13 mouse cellular contexts compared by ENCODE assay signal in genomic region chr17:44162514-44162913, GRCm38 (mm10). TPM values are rescaled to one million over a fixed set of nuclear protein-coding genes. Genes with fewer than 3 reads are reported as not detected.
A peak's percentile ranks its signal among the peaks of the same experiment; 100 is the strongest.
DNase-seq lines count a peak whose midpoint lies in the region; ATAC-seq lines count a peak whose summit lies in the region.
"Had no signal": no experiment of that assay in that cellular context is flagged by ENCODE, and none has a peak within 500 bp of the region (broad histone marks: within the 10 kb centered on the region; RNA-seq: fewer than 3 reads in every experiment).

No protein-coding gene starts in this region.

- peaks cover 14% of the 10 kb centered on the region for H3K4me1 ChIP-seq in embryonic facial prominence, embryonic 12.5 days
- H3K4me1 ChIP-seq in embryonic facial prominence, embryonic 10.5 days, result peaks cover 11% of the 10 kb centered on the region
- 0 out of 2 replicates have a peak, but pooled peaks cover 3% of the 10 kb centered on the region for H3K4me1 ChIP-seq in kidney, embryonic 14.5 days (ENCODE audit: control insufficient read depth, insufficient read depth, low read length)
- no peaks in the 10 kb centered on the region for H3K4me1 ChIP-seq in forebrain, embryonic 12.5 days

- DNase-seq in embryonic facial prominence, embryonic 10.5 days (ENCODE audit: low spot score), result no peak
- no peak for DNase-seq in kidney, adult 8-10 months
- peak; percentile 6 for DNase-seq in fibroblast of lung, adult 2 months (ENCODE audit: low read depth)
- peak; percentile 35 to 39 for DNase-seq in lung, postnatal 4 days
- no peak for DNase-seq in T-cell, adult 2 months (ENCODE audit: low spot score)
- DNase-seq: B cell, adult 2 months; cerebellum, adult 8-10 months; thymus, postnatal 14 days had no signal

- H3K36me3 ChIP-seq in embryonic facial prominence, embryonic 12.5 days, result no peaks in the 10 kb centered on the region
- H3K36me3 ChIP-seq in embryonic facial prominence, embryonic 10.5 days (replicated peaks), result no peaks in the 10 kb centered on the region
- H3K36me3 ChIP-seq in kidney, embryonic 14.5 days (ENCODE audit: control insufficient read depth, insufficient read depth, low read length), result no peaks in the 10 kb centered on the region
- H3K36me3 ChIP-seq in forebrain, embryonic 12.5 days (replicated peaks), result no peaks in the 10 kb centered on the region

- 29% methylated on average over 5 of the region's 5 CpGs for WGBS in embryonic facial prominence, embryonic 12.5 days
- WGBS in embryonic facial prominence, embryonic 10.5 days, result 45% methylated on average over 5 of the region's 5 CpGs
- WGBS in kidney, embryonic 14.5 days, result 24% methylated on average over 5 of the region's 5 CpGs
- 49% methylated on average over 5 of the region's 5 CpGs for WGBS in forebrain, embryonic 12.5 days

- H3K4me2 ChIP-seq in embryonic facial prominence, embryonic 12.5 days (replicated peaks), result peak overlapping the region; percentile 22; the same call in 1 of the 2 replicates
- peak overlapping the region; percentile 10; the same call in 1 of the 2 replicates for H3K4me2 ChIP-seq in kidney, embryonic 14.5 days (replicated peaks; ENCODE audit: low read depth, low read length)
- no peak overlapping the region for H3K4me2 ChIP-seq in forebrain, embryonic 12.5 days

- H3K9me3 ChIP-seq in embryonic facial prominence, embryonic 12.5 days, result no peaks in the 10 kb centered on the region
- no peaks in the 10 kb centered on the region for H3K9me3 ChIP-seq in embryonic facial prominence, embryonic 10.5 days
- H3K9me3 ChIP-seq in kidney, embryonic 14.5 days (ENCODE audit: control insufficient read depth, low read length), result no peaks in the 10 kb centered on the region
- H3K9me3 ChIP-seq in forebrain, embryonic 12.5 days, result no peaks in the 10 kb centered on the region

- no peak overlapping the region for H3K9ac ChIP-seq in embryonic facial prominence, embryonic 12.5 days
- H3K9ac ChIP-seq in kidney, embryonic 14.5 days (ENCODE audit: low read depth, low read length), result no peak overlapping the region
- no peak overlapping the region for H3K9ac ChIP-seq in forebrain, embryonic 12.5 days
- H3K9ac ChIP-seq: liver, embryonic 14.5 days had no signal

- H3K4me3 ChIP-seq in embryonic facial prominence, embryonic 12.5 days, result no peak overlapping the region
- H3K4me3 ChIP-seq in embryonic facial prominence, embryonic 10.5 days, result no peak overlapping the region
- no peak overlapping the region for H3K4me3 ChIP-seq in kidney, embryonic 14.5 days (ENCODE audit: low read length)
- H3K4me3 ChIP-seq in forebrain, embryonic 12.5 days (replicated peaks), result no peak overlapping the region
- H3K4me3 ChIP-seq: erythroblast, embryonic 14.5 days had no signal

- H3K27ac ChIP-seq in embryonic facial prominence, embryonic 12.5 days, result no peak overlapping the region
- no peak overlapping the region for H3K27ac ChIP-seq in embryonic facial prominence, embryonic 10.5 days (replicated peaks)
- H3K27ac ChIP-seq in kidney, embryonic 14.5 days (ENCODE audit: low read depth, low read length), result no peak overlapping the region
- no peak overlapping the region for H3K27ac ChIP-seq in forebrain, embryonic 12.5 days
- H3K27ac ChIP-seq: liver, embryonic 14.5 days had no signal

- ATAC-seq in embryonic facial prominence, embryonic 12.5 days (ENCODE audit: insufficient number of reproducible peaks, insufficient read depth, low FRiP score, low TSS enrichment), result no peak
- ATAC-seq in kidney, embryonic 14.5 days (ENCODE audit: low FRiP score, low TSS enrichment), result no peak
- no peak for ATAC-seq in forebrain, embryonic 12.5 days (ENCODE audit: low FRiP score)

- no peaks in the 10 kb centered on the region for H3K27me3 ChIP-seq in embryonic facial prominence, embryonic 12.5 days
- no peaks in the 10 kb centered on the region for H3K27me3 ChIP-seq in embryonic facial prominence, embryonic 10.5 days (replicated peaks; ENCODE audit: low read depth, poor library complexity, severe bottlenecking)
- H3K27me3 ChIP-seq in kidney, embryonic 14.5 days (ENCODE audit: control insufficient read depth, insufficient read depth, low read length), result no peaks in the 10 kb centered on the region
- no peaks in the 10 kb centered on the region for H3K27me3 ChIP-seq in forebrain, embryonic 12.5 days

RNA-seq across cellular contexts. Expression of gene Clic5, which starts 25.9 kb away (rescaled TPM):
- polyA plus RNA-seq in embryonic facial prominence, embryonic 12.5 days (2016; fragmentation: Nextera tagmentation; extraction: Ambion mirVana), result 0.56 and 0.64 TPM in 2 replicates
- 0.11 and 0.39 TPM in 2 replicates for polyA plus RNA-seq in embryonic facial prominence, embryonic 10.5 days (2016; fragmentation: Nextera tagmentation; extraction: Ambion mirVana)
- polyA plus RNA-seq in kidney, embryonic 14.5 days (2014; fragmentation: Nextera tagmentation; extraction: Ambion mirVana), result 1.9 and 5.5 TPM in 2 replicates
- 0.21 and 0.43 TPM in 2 replicates for polyA plus RNA-seq in forebrain, embryonic 12.5 days (2016; fragmentation: Nextera tagmentation; extraction: Ambion mirVana)
- polyA plus RNA-seq: erythroblast, embryonic 14.5 days had no signal

RNA-seq across cellular contexts. Expression of gene Enpp4, which starts 56.9 kb away (rescaled TPM):
- 4.2 and 4.8 TPM in 2 replicates for polyA plus RNA-seq in embryonic facial prominence, embryonic 12.5 days (2016; fragmentation: Nextera tagmentation; extraction: Ambion mirVana)
- polyA plus RNA-seq in embryonic facial prominence, embryonic 10.5 days (2016; fragmentation: Nextera tagmentation; extraction: Ambion mirVana), result 2.2 and 3.1 TPM in 2 replicates
- polyA plus RNA-seq in kidney, embryonic 14.5 days (2014; fragmentation: Nextera tagmentation; extraction: Ambion mirVana), result 3.0 and 5.4 TPM in 2 replicates
- polyA plus RNA-seq in forebrain, embryonic 12.5 days (2016; fragmentation: Nextera tagmentation; extraction: Ambion mirVana), result 4.3 and 4.8 TPM in 2 replicates

Comparison
In these comparisons a context has a peak if more than half of its experiments do, and no peak if none do; other contexts are left out.
1. DNase-seq: peak in fibroblast of lung, adult 2 months (single experiment) and lung, postnatal 4 days (2 of 2); none in embryonic facial prominence, embryonic 10.5 days (single experiment), kidney, adult 8-10 months (0 of 2) and T-cell, adult 2 months (single experiment).